Mouse (Mus musculus) right cerebral cortex, postnatal 4 days (tissue): Measurements from ENCODE around the gene Ppp1r37.
"Not testable (repeated sequence)": the region's sequence is repeated elsewhere in the genome, so short reads cannot be mapped to it uniquely, and the experiment has no call there.

Experiments used
- DNase-seq: peaks from one replicate; pipeline ENCODE4 v3.0.0-alpha.2; 2022

Ppp1r37 gene

DNA sequence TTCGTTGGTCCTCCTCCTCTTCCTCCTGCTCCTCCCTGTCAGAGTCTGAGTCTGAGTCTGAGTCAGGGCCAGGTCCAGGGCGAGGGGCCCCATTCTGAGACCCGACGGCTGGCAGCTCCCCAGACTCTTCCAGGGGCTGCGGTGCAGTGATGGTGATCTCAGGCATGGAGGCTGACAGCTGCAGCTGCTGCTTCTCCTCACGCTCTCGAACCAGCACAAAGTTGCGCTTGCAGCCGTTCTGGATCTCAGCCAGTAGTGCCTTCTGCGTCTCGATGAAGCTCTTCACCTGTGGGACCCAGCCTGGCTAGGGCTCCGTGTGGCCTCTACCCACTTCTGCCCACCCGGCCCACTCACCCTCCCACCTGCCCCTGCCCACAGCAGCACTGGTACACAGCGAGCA lies 30.6 kb downstream of the Ppp1r37 start:
- DNase-seq = no peak

GRCm38 (mm10) chr7:19531077-19531476 lies 31.8 kb downstream of the Ppp1r37 start:
- DNase-seq = no peak

DNA sequence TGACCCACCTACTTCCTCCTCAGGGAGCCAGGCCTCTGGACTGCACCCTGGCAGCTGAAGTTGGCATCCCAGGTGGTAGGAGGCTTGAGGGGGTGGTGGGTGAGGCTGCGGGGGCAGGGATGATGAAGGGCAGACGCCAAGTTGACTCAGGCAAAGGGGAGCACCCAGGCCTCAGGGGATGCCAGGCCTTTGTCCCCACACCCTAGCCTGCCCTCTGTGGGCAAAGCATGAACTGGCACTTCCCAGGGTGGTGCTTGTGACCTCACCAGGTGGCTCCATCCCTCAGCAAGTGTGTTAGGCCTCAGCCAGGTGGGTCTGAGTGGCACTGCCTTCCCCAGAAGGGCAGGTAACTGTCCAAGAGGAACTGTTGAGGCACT lies 37.8 kb downstream of the Ppp1r37 start:
- no peak for DNase-seq

DNA sequence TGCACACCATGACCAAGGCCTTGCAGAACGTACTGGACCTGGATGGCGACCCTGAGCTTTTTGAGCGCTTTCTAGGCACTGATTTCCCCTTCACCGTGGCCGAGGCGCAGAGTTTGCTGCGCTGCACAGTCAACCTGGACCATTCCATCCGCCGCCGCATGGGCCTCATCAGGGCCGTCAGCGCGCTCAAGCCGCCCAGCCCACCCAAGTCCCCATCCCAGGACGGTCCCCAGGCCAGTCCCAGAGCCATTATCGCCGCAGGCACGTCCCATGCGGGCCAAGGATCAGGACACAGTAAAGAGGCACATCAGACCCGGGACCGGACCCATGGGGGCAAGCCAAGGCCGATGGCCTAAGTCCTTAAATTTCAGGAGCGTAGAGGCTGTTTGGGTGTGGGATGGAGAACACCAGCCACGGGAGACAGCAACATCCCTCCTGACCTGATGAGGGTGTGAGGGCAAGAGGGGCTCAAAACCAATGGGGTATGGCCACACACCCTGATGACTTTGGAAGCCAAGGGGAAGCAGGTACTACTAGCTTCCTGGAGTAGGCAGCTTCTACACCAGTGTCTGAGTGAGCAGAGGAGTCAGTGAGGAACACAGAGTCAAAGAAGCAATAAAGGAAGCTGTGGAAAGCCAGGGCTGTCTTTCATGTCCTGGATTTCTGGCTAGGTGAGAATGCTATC lies 38.3 kb downstream of the Ppp1r37 start:
- no peak for DNase-seq

- DNase-seq = peak; percentile 81
These were observed 39.0 kb downstream of the Ppp1r37 start for GRCm38 (mm10) chr7:19523757-19524419.

DNA sequence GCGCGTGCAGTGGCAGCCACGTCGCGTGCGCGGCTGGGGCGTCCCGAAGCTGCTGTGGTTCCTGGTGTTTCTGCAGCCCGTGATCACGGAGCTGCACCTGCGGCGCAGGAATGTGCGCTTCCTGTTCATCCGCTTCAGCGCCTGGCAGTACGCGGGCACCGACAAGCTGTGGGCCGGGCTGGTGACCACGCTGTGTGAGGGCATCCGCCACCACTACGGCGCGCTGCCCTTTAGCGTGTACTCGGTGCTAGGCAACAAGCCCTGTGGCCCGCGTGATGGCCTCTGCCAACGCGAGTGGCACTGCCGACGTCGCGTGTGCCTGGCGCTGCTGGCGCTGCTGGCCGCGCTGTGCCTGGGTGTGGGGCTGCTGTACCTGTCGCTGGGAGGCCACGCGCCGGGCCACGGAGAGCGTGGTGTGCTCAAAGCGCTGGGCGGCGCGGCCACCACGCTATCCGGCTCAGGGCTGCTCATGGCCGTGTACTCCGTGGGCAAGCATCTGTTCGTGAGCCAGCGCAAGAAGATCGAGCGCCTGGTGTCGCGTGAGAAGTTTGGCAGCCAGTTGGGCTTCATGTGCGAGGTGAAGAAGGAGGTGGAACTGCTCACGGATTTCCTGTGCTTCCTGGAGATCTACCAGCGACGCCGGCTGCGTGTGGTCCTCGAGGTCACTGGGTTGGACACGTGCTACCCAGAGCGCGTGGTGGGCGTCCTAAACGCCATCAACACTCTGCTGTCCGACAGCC lies 39.7 kb downstream of the Ppp1r37 start:
- DNase-seq = no peak

GRCm38 (mm10) chr7:19520032-19520431 lies 42.8 kb downstream of the Ppp1r37 start:
- DNase-seq = no peak

DNA sequence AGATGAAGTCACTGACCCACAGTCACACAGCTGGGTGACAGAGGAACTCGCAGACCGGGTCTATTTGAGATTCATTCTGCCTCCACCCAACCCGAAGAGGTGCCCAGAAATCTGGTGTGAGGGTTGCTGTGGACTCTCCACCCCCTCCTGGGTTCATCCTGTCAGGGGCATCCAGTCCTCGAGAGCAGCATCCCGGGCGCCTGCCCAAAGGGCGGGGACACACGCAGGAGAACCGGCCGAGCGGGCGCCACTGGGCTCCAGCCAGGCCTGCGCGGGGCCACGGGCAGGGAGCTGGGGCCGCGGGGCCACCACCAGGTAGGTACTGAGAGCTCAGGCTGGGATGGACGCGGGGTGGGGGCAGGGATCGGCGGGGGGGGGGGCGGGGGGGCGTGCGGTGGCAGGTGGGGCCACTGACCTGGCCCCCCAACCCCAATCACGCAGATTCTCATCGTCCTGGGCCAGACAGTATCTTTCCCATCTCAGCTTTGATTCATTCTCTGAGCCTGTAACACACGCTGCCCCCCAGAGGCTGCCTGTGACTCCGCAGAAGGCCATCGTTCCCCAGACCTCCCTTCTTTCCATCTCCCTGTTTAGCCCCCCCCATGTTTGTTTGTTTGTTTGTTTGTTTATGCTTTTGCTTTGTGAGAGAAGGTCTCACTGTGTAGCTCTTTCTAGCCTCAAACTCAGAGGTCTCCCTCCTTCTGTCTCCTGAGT lies 45.1 kb downstream of the Ppp1r37 start, which contains the start of gene Nkpd1:
Nkpd1 (plus strand) TSS at position 187 of the 714 bp plus-strand sequence.
- DNase-seq = peak; percentile 12

GRCm38 (mm10) chr7:19512353-19512752 lies 50.5 kb downstream of the Ppp1r37 start:
- no peak for DNase-seq

GRCm38 (mm10) chr7:19511934-19512333 lies 50.9 kb downstream of the Ppp1r37 start:
- DNase-seq = not testable (repeated sequence)

DNA sequence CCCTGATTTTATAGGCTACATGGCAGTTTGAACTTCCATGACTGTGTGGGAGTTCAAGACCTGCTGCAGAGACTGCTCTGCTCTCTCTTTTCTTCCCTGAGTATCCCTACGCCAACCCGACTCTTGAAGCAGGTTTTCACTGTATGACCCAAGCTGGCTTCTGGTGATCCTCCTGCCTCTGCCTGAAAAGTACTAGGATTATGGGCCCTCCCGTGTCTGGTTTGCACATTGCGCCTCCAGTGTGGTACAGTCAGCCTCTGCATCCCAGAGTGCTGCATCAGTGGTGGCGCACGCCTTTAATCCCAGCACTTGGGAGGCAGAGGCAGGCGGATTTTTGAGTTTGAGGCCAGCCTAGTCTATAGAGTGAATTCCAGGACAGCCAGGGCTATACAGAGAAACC lies 53.1 kb downstream of the Ppp1r37 start:
- no peak for DNase-seq

GRCm38 (mm10) chr7:19508924-19509568 lies 53.8 kb downstream of the Ppp1r37 start:
- DNase-seq = no peak

- DNase-seq = peak; percentile 88
These were observed 54.5 kb downstream of the Ppp1r37 start, which contains the start of the genes Bloc1s3 and Trappc6a for GRCm38 (mm10) chr7:19508150-19508923. Gene Bloc1s3, minus strand, starts transcription at chr7:19508367. Gene Trappc6a, plus strand, starts transcription at chr7:19508395.

DNA sequence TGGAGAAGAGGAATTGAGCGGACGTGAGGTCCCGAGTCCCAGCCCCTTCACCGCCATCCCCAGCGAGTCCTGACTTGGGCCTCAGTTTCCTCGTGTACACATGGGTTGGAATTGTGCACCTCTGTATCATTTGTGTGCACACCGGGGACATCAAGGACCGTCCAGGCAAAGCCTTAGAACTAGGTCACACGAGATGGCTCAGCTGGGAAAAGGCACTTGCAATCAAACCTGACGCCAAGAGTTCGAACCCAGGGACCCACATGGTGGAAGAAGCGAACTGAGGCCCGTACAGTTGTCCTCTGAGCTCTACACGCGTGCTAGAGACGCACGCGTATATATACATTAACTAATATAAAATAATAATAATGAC lies 55.3 kb downstream of the Ppp1r37 start:
- DNase-seq = no peak

- peak; percentile 82 for DNase-seq
These were observed 55.8 kb downstream of the Ppp1r37 start for GRCm38 (mm10) chr7:19506969-19507611.

DNA sequence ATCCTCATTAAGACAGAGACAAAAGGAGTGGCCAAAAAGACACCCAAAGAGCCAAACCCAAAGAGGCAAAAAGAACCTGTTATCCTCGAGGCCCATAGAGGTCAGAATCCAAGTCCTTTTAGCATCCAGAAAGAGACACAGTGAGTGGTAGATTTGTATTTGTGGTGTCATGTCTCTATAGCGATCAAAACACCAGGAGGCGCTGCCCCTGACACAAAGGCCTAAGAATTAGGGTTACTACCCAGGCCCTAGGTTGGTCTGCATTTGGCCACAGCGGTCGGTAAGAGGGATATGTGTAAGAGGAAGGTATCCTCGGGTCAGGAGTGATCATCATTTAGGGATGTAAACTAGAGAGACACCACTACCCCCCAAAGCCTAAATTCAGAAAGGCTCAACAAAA lies 56.5 kb downstream of the Ppp1r37 start:
- DNase-seq = no peak

DNA sequence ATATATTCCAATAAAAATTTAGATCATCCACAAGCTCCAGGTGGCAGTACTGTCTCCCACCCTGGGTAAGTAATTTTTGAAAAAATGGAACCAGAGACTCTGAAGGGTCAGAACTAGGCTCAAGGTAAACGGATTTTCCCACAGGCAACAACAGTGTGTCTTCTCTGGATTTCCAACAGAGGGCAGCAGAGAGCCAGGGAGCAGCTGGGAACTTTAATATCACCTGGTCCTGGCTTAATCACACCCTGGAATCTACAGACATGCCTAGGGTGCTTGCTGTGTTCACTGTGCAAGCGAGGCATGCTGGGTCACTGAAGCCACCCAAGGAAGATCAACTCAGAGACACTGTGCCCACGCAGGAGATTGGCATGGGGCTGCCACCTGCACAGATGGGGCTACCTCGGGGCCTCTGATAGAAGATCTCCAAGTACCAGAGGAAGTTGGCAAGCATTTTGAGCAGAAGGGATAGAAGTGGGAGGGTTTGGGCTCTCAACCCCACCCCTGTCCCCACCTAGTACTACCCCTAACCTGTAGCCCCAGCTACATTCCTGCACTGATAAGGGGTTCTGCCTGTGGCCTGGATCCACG lies 59.3 kb downstream of the Ppp1r37 start:
- DNase-seq = no peak

- DNase-seq = no peak
These were observed 61.2 kb downstream of the Ppp1r37 start for GRCm38 (mm10) chr7:19501658-19502057.

- DNase-seq = no peak
These were observed 62.2 kb downstream of the Ppp1r37 start for GRCm38 (mm10) chr7:19500420-19501363.

- no peak for DNase-seq
These were observed 64.5 kb downstream of the Ppp1r37 start for GRCm38 (mm10) chr7:19498326-19498725.
